Mouse (Mus musculus) megakaryocyte, embryonic 14.5 days (primary cell): Measurements from ENCODE around the gene Hoxa9.

ENCODE experiments used
- FLI1 ChIP-seq: IDR thresholded peaks from 2 replicates; pipeline ENCODE4 v1.6.1; 2012; ENCODE audit warnings: low read length, inconsistent platforms, mixed read lengths
- GATA1 ChIP-seq: IDR thresholded peaks from 3 replicates; pipeline ENCODE4 v1.6.1; 2012; ENCODE audit warnings: mixed read lengths, low read length, inconsistent platforms, borderline replicate concordance

DNA sequence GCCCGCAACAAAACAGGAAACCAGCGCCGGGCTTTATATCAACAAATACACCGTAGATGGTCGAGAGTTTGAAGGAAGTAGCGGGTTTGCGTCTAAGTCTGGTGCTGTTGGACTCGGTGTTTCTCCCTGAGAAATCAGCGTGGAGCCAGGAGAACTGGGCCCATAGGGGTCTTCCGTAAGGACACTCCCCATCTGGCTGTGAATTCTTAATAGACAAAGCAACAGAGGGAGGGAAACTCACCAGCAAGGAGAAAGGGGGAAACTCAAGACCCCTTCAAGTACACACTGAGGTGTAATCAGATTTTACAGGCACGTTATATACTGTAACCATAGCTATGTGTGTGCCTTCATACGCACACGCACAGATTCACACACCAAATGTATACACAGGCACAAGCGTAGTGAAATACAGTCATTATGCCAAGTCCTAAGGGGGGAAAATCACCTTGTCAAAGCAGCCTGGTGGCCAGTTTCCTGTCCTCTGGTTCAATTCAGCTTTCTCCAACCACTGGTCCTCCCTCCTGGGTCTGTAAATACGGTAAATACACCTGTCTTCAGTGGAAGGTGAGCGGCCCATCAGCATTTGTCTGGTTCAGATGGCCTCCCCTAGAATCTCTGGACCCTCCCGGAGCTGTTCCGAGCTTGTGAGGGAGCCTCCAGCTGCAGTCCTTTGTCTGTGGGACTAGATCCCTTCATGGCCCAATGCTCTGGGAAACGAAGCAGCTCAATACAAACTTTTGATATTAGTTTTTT, 35.2 kb upstream of the Hoxa9 start:
- TF ChIP-seq GATA1 (no peak), FLI1 (no peak)
